Mouse (Mus musculus) mouse trophoblast stem cell (cell line): ENCODE measurements around the gene Lce1h.

Source experiments
- in situ Hi-C, 2 experiments: fragments of 300-500 bp; cut with MseI, MboI; formaldehyde crosslinking; loops; 2 replicates in 1 of 2; 3 replicates in 1 of 2; pipeline ENCODE4 v1.15.1; 2025

Lce1h gene

DNA sequence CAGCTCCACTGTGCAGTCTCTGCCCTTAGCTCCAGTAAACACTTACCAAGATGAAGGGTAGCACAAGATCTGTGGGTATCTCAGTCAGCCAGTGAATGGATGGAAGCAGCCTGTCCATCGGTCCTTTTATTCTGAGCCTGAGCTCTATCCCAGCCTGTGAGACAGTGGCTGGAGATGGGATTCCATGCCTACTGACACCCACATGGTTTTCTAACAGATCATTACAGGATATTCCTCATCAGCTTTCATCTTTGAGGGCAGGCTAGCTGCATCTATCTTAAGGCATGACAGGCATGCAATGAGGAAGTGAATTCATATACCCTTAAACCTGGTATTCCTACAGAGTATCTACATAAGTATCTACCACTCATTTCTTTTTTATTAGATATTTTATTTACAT is at the start of gene Lce1h:
Gene Lce1h (minus strand): TSS at position 101 of the 400 bp plus-strand sequence.
- in situ Hi-C loops: loop anchor here in 1 of 2 experiments (25.0 kb wide), 1 partner anchor 628 kb away; the partner anchor contains the start of gene Lelp1

DNA sequence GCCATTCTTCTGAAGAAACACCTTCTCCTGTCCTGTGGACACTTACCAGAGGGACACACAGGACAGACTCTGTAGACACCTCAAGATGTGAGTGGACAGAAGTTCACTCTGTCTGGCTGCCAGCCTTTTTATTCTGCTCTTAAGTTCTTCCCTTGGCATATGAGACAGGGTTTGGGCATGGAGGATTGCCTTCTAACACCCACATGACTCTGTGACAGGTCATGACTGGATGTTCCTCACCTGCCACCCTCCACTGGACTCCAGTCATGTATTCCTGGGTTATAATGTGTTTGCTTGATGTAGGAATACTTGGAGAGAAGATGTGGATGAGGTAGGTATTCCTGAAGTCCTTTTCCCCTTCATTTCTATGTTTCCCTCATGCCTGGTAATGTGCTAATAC is 42.9 kb upstream of the Lce1h start, which contains the start of gene Lce1k:
Gene Lce1k (minus strand): TSS at position 101 of the 400 bp plus-strand sequence.
- in situ Hi-C loops: no loop called here

DNA sequence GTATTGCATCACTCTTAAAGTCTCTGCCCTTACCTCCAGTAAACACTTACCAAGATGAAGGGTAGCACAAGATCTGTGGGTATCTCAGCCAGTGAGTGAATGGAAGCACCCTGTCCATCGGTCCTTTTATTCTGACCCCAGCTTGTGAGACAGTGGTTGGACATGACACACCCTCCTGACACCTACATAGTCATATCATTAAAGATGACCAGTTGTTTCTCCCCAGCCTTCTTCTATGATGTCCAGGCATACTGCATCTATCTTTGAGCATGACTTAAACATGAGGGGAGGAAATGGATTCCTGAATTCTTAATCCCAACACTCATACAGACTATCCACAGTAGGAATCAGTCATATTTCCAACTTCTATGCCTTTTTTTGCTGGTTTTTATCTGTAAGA is 25.5 kb upstream of the Lce1h start, which contains the start of gene Lce1j:
Gene Lce1j (minus strand): TSS at position 101 of the 400 bp plus-strand sequence.
- in situ Hi-C loops: no loop called here

DNA sequence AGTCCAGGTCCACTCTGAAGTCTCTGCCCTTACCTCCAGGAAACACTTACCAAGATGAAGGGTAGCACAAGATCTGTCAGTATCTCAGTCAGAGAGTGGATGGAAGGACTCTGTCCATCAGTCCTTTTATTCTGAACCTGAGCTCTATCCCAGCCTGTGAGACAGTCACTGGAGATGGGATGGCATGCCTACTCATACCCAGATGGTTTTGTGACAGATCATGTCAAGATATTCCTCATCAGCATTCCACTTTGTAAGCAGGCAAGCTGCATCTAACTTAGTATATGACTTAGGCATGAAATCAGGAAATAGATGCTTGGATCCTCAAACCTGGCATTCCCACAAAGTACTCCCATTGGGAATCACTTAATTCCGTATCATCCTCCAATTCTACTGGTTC is 13.9 kb upstream of the Lce1h start, which contains the start of gene Lce1i:
Gene Lce1i (minus strand): TSS at position 101 of the 400 bp plus-strand sequence.
- in situ Hi-C loops: no loop called here

DNA sequence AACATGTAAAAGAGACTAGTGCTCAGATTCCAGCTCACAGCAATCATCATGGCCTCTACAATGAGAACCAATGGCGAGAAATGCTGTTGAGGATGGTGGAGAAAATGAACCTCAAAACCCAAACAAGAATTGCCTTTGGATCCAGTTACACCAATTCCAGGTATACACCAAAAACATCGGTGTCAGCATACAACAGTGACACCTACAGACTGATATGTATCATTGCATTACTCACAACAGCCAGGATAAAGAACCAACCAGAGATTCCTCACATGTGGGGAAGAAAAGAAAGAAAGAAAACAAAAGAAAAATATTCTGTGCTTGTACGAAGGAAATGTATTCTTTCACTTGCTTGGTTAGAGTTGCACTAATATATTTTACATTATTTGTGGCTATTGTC is 6.7 kb upstream of the Lce1h start:
- in situ Hi-C loops: loop anchor here in 1 of 2 experiments (25.0 kb wide), 1 partner anchor 634 kb away; the partner anchor contains the start of gene Lelp1

DNA sequence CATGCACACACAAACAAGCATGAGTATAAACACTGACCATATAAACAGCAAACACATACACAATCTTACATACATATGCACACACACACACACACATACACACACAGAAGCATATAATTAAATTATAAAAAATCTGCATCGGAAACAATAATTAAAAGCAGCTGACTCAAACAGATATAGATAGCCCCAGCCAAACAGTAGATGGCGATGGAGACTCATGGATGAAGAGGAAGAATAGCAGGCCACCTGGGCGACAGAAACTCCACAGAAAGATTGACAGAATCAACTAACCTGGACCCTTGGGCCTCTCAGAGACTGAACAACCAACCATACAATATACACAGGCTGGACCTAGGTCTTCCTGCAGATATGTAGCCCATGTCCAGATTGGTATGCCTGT is 11.7 kb downstream of the Lce1h start:
- in situ Hi-C loops: loop anchor here in 1 of 2 experiments (25.0 kb wide), 1 partner anchor 616 kb away; the partner anchor contains the start of gene Lelp1

DNA sequence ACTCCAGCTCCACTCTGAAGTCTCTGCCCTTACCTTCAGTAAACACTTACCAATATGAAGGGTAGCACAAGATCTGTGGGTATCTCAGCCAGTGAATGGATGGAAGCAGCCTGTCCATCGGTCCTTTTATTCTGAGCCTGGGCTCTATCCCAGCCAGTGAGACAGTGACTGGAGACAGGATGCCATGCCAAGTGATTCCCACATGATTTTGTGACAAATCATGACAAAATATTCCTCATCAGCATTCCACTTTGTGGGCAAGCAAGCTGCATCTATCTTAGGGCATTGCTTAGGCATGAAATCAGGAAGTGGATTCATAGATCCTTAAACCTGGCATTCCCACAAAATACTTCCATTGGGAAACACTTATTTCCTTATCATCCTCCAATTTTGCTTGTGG is 12.6 kb downstream of the Lce1h start, which contains the start of gene Lce1g:
Gene Lce1g (minus strand): TSS at position 101 of the 400 bp plus-strand sequence.
- in situ Hi-C loops: loop anchor here in 1 of 2 experiments (25.0 kb wide), 1 partner anchor 615 kb away; the partner anchor contains the start of gene Lelp1

DNA sequence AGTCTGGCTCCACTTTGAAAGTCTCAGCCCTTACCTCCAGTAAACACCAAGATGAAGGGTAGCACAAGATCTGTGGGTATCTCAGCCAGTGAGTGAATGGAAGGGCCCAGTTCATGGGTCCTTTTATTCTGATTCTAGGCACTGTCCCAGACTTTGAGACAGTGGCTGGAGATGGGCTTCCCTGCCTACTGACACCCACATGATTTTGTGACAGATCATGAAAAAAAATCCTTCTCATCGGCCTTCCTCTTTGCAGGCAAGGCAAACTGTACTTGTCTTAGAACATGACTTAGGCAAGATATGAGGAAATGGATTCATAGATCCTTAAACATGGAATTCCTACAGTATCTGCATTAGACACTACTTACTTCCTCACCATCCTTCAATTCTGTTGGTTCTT is 25.9 kb downstream of the Lce1h start, which contains the start of gene Gm38119:
Gene Gm38119 (minus strand): TSS at position 101 of the 400 bp plus-strand sequence.
- in situ Hi-C loops: no loop called here

DNA sequence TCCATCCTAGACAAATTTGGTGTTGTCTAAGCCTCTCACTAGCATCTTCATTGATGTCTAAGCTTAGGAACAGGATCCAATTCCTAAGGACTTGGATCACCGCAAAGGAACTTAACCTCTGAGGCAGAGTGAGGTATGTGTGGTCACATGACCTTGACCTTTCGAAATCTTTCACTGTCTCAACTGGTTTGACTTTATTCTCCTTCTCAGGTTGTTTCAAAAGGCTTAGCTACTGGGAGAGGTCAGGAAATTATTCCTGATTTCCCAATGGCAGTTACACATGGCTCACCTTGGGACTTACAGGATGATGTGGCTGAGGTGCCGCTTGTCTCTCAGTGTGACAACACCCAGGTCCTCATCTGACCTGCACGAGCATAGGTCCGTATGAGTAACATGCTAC is 42.2 kb downstream of the Lce1h start:
- in situ Hi-C loops: no loop called here

DNA sequence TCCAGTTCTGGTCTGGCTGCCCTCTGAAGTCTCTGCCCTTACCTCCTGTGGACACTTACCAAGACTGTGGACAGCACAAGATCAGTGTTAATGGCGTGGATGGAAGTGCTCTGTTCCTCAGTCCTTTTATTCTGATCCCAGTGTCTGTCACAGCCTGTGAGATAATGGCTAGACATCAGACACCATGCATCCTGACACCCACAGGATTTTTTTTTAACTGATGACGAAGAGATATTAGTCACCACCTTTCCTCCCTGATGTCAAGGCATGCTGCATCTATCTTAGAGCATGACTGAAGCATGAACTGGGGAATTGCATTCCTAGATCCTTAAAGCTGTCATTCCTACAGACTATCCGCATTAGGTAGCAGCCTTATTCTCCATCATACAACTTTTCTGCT is 44.6 kb downstream of the Lce1h start, which contains the start of gene Lce1f:
Gene Lce1f (minus strand): TSS at position 101 of the 400 bp plus-strand sequence.
- in situ Hi-C loops: no loop called here

DNA sequence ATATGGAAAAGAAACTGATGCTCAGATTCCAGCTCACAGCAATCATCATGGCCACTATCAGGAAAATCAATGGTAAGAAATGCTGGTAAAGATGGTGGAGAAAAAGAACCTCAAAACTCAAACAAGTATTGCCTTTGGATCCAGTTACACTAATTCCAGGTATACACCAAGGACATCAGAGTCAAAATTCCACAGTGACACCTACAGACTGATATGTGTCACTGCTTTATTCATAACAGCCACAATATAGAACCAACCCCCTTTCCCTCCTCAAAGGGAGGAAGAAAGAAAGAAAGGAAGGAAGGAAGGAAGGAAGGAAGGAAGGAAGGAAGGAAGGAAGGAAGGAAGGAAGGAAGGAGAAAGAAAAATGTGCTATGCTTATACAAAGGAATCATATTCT is 49.7 kb downstream of the Lce1h start:
- in situ Hi-C loops: no loop called here
